Mouse (Mus musculus) E14TG2a.4 (cell line): ENCODE data around the gene Cyp4f40.
A peak's percentile ranks its signal among the peaks of the same experiment; 100 is the strongest.
"Not testable (repeated sequence)": the region's sequence is repeated elsewhere in the genome, so short reads cannot be mapped to it uniquely, and the experiment has no call there.

Source experiments
- H3K27me3 ChIP-seq: 2 replicates; pipeline ENCODE4 v1.6.1; 2014; ENCODE audit warnings: low read length, control low read depth; ENCODE audit not compliant: insufficient read depth
- H3K36me3 ChIP-seq: 2 replicates; pipeline ENCODE4 v1.6.1; 2014; ENCODE audit warnings: low read length, control low read depth; ENCODE audit not compliant: insufficient read depth
- H3K4me1 ChIP-seq: replicated peaks from 2 replicates; pipeline ENCODE4 v1.6.1; 2014; ENCODE audit warnings: low read depth, low read length, control low read depth
- H3K4me3 ChIP-seq: replicated peaks from 2 replicates; pipeline ENCODE4 v1.5.1; 2014; ENCODE audit warnings: mild to moderate bottlenecking, low read length
- H3K9me3 ChIP-seq: 2 replicates; pipeline ENCODE4 v1.6.1; 2014; ENCODE audit warnings: low read length, control low read depth
- CTCF ChIP-seq: conservative IDR thresholded peaks from 2 replicates; pipeline ENCODE4 v1.5.1; 2014; ENCODE audit warnings: low read length
- NANOG ChIP-seq: IDR thresholded peaks from 2 replicates; pipeline ENCODE4 v1.6.1; 2014; ENCODE audit warnings: borderline replicate concordance, low read length, mixed read lengths
- POU5F1 ChIP-seq: IDR thresholded peaks from 2 replicates; pipeline ENCODE4 v1.6.1; 2014; ENCODE audit warnings: low read length, borderline replicate concordance

Gene Cyp4f40

GRCm38 (mm10) chr17:32658712-32659111 is at the start of gene Cyp4f40:
Gene Cyp4f40 (plus strand): TSS chr17:32658900.
- TF ChIP-seq POU5F1 (no peak), NANOG (no peak), CTCF (no peak)
- Histone ChIP-seq H3K9me3 (no peaks in the 10 kb centered on the region), H3K4me3 (no peak within 1 kb of the TSS), H3K36me3 (no peaks in the 10 kb centered on the region), H3K4me1 (no peaks in the 10 kb centered on the region), H3K27me3 (no peaks in the 10 kb centered on the region)

- H3K4me3 ChIP-seq, H3K4me1 ChIP-seq, H3K36me3 ChIP-seq: not testable (repeated sequence)
Observed at GRCm38 (mm10) chr17:32610231-32610630, 48.5 kb upstream of the Cyp4f40 start.

GRCm38 (mm10) chr17:32610896-32611295 is 47.8 kb upstream of the Cyp4f40 start:
- Histone ChIP-seq H3K4me3 (no peak overlapping the region), H3K36me3 (no peaks in the 10 kb centered on the region), H3K9me3 (peaks cover 4% of the 10 kb centered on the region; the same call in 1 of the 2 replicates), H3K4me1 (peaks cover 6% of the 10 kb centered on the region; the same call in 1 of the 2 replicates), H3K27me3 (no peaks in the 10 kb centered on the region)
- TF ChIP-seq CTCF (no peak), POU5F1 (no peak), NANOG (no peak)

More at GRCm38 (mm10) chr17:32610231-32610630, 48.5 kb upstream of the Cyp4f40 start:
- H3K27me3 ChIP-seq, H3K9me3 ChIP-seq: not testable (repeated sequence)
- peak; percentile 5; the same call in 1 of the 2 replicates for TF ChIP-seq NANOG

DNA sequence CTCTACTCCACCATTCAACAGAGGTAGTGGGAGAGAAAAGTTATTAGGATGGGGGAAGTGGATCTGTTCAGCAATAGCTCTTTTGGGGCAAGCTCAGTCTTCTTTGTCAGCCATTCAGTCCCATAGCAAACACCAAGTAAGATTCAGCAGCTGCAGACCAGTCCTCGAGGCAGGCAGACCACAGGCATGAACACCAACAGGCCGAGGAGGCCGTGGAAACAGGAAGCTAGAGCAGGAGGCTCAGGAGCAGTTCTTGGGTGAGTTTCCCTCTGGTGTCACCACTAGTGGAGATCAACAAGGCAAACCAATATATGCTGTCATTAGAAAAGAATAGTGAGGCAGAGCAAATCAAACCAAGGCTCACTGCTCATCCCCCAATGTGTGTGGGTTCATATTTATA is 46.3 kb upstream of the Cyp4f40 start:
- Histone ChIP-seq H3K9me3 (peaks cover 15% of the 10 kb centered on the region), H3K4me1 (peaks cover 6% of the 10 kb centered on the region; the same call in 1 of the 2 replicates), H3K27me3 (no peaks in the 10 kb centered on the region), H3K36me3 (no peaks in the 10 kb centered on the region), H3K4me3 (no peak overlapping the region)
- no peak for TF ChIP-seq NANOG
- TF ChIP-seq POU5F1 = no peak
- TF ChIP-seq CTCF = no peak

- Histone ChIP-seq H3K36me3 (no peaks in the 10 kb centered on the region), H3K4me3 (no peak overlapping the region), H3K27me3 (no peaks in the 10 kb centered on the region), H3K9me3 (peaks cover 51% of the 10 kb centered on the region), H3K4me1 (no peaks in the 10 kb centered on the region)
- TF ChIP-seq NANOG (no peak), CTCF (no peak), POU5F1 (no peak)
Observed at GRCm38 (mm10) chr17:32617252-32617651, 41.4 kb upstream of the Cyp4f40 start.

GRCm38 (mm10) chr17:32621018-32621417 is 37.7 kb upstream of the Cyp4f40 start, which contains the start of gene Cyp4f37:
Gene Cyp4f37 (plus strand): TSS chr17:32621309.
- peaks cover 60% of the 10 kb centered on the region for H3K9me3 ChIP-seq
- not testable (repeated sequence) for H3K4me1 ChIP-seq, H3K27me3 ChIP-seq

GRCm38 (mm10) chr17:32629726-32630125 is 29.0 kb upstream of the Cyp4f40 start:
- not testable (repeated sequence) for H3K4me1 ChIP-seq
- peaks cover 15% of the 10 kb centered on the region; the same call in 1 of the 2 replicates for H3K9me3 ChIP-seq

More at GRCm38 (mm10) chr17:32621018-32621417, 37.7 kb upstream of the Cyp4f40 start, which contains the start of gene Cyp4f37:
- H3K4me3 ChIP-seq, H3K36me3 ChIP-seq: not testable (repeated sequence)

GRCm38 (mm10) chr17:32631936-32632335 is 26.8 kb upstream of the Cyp4f40 start:
- H3K27me3 ChIP-seq = no peaks in the 10 kb centered on the region
- peaks cover 10% of the 10 kb centered on the region; the same call in 1 of the 2 replicates for H3K9me3 ChIP-seq
- no peak for TF ChIP-seq POU5F1
- no peak for TF ChIP-seq CTCF
- TF ChIP-seq NANOG = no peak
- no peaks in the 10 kb centered on the region for H3K36me3 ChIP-seq
- H3K4me1 ChIP-seq = peaks cover 23% of the 10 kb centered on the region
- H3K4me3 ChIP-seq = no peak overlapping the region

More at GRCm38 (mm10) chr17:32629726-32630125, 29.0 kb upstream of the Cyp4f40 start:
- H3K27me3 ChIP-seq, H3K4me3 ChIP-seq, H3K36me3 ChIP-seq: not testable (repeated sequence)

- peaks cover 25% of the 10 kb centered on the region for H3K4me1 ChIP-seq
- H3K36me3 ChIP-seq, H3K27me3 ChIP-seq, H3K9me3 ChIP-seq: not testable (repeated sequence)
- peak overlapping the region; percentile 80 for H3K4me3 ChIP-seq
Observed at GRCm38 (mm10) chr17:32634242-32634971, 24.3 kb upstream of the Cyp4f40 start.
